Mouse (Mus musculus) embryonic facial prominence, embryonic 13.5 days (tissue): ENCODE measurements around the gene Ccr1. TPM values are rescaled to one million over a fixed set of nuclear protein-coding genes. Genes with fewer than 3 reads are reported as not detected.
"Not testable (repeated sequence)": the region's sequence is repeated elsewhere in the genome, so short reads cannot be mapped to it uniquely, and the experiment has no call there.

Experiments
- ATAC-seq: fragments of 200-750 bp; cut with Nextera tagmentation; 2 replicates; pipeline ENCODE4 v1.8.0; 2017; ENCODE audit warnings: low read depth; ENCODE audit not compliant: insufficient number of reproducible peaks, insufficient read depth, low FRiP score, low TSS enrichment
- H3K27ac ChIP-seq: fragments of 300-500 bp; sonication (generic); 2 replicates; pipeline ENCODE4 v1.5.1; 2015; ENCODE audit warnings: moderate library complexity, mild to moderate bottlenecking, inconsistent platforms
- H3K27me3 ChIP-seq: fragments of 300-500 bp; sonication (generic); 2 replicates; pipeline ENCODE4 v1.6.1; 2015; ENCODE audit warnings: mild to moderate bottlenecking, inconsistent platforms
- H3K36me3 ChIP-seq: fragments of 300-500 bp; sonication (generic); 2 replicates; pipeline ENCODE4 v1.6.1; 2015; ENCODE audit warnings: mild to moderate bottlenecking, inconsistent platforms
- H3K4me1 ChIP-seq: fragments of 300-500 bp; sonication (generic); 2 replicates; pipeline ENCODE4 v1.6.1; 2015; ENCODE audit warnings: inconsistent platforms
- H3K4me2 ChIP-seq: fragments of 300-500 bp; sonication (generic); 2 replicates; pipeline ENCODE4 v1.6.1; 2015; ENCODE audit warnings: moderate library complexity, mild to moderate bottlenecking, inconsistent platforms
- H3K4me3 ChIP-seq: fragments of 300-500 bp; sonication (generic); 2 replicates; pipeline ENCODE4 v1.5.1; 2015; ENCODE audit warnings: mild to moderate bottlenecking, inconsistent platforms
- H3K9ac ChIP-seq: fragments of 300-500 bp; sonication (generic); 2 replicates; pipeline ENCODE4 v1.6.1; 2015; ENCODE audit warnings: mild to moderate bottlenecking, inconsistent platforms
- H3K9me3 ChIP-seq: fragments of 300-500 bp; sonication (generic); 2 replicates; pipeline ENCODE4 v1.6.1; 2016; ENCODE audit warnings: inconsistent platforms
- WGBS: fragments of 180-500 bp; shearing (Covaris S2); methylation state at CpG from one replicate; pipeline ENCODE4 v1.1.7; 2015; ENCODE audit warnings: mixed read lengths; 5-methylcytosine and 5-hydroxymethylcytosine counted together
- polyA plus RNA-seq: library from polyadenylated mRNA; unstranded; fragments of >200 nt; fragmentation: Nextera tagmentation; extraction: Ambion mirVana; gene quantifications from 2 replicates; pipeline ENCODE4 v1.2.1, GENCODE M21; 2015

The Ccr1 gene
- polyA plus RNA-seq, 1 experiment from 2014 or later = 1.9 TPM

DNA sequence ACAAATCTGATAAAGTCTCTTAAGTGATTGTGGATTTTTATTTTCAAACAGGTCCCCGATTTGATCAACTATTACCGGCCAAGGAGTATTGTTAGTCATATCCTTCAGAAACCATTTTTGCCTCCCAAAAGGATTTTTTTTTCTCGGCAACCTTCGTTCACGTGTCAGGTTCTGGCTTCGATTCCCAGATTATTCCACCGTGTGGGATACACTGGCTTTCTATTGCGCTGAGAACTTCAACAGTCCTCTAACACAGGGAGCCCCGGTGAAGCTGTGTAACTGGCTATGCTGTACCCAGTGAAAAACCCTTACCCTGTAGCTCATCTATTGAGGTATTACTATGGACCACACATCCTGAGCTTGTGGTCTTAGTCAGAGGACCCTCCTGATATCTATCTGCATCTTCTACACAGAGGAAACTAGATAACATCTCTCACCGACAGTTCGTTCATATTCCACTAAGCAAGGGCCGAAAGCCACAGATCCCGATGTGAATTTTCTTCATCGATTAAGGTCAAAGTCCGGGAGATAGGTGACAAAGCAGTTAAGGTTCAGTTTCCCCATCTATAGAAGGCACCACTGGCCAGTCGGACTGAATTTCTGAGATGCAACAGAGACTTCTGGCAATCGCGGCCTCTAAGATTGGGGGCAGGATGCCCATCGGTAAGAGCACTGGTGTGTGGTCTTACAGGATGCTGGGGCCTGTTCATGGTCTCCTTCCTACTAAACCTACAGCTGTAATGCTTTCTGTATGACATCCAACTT lies 35.4 kb downstream of the Ccr1 start:
- 90% methylated on average over 19 of the region's 19 CpGs for WGBS

DNA sequence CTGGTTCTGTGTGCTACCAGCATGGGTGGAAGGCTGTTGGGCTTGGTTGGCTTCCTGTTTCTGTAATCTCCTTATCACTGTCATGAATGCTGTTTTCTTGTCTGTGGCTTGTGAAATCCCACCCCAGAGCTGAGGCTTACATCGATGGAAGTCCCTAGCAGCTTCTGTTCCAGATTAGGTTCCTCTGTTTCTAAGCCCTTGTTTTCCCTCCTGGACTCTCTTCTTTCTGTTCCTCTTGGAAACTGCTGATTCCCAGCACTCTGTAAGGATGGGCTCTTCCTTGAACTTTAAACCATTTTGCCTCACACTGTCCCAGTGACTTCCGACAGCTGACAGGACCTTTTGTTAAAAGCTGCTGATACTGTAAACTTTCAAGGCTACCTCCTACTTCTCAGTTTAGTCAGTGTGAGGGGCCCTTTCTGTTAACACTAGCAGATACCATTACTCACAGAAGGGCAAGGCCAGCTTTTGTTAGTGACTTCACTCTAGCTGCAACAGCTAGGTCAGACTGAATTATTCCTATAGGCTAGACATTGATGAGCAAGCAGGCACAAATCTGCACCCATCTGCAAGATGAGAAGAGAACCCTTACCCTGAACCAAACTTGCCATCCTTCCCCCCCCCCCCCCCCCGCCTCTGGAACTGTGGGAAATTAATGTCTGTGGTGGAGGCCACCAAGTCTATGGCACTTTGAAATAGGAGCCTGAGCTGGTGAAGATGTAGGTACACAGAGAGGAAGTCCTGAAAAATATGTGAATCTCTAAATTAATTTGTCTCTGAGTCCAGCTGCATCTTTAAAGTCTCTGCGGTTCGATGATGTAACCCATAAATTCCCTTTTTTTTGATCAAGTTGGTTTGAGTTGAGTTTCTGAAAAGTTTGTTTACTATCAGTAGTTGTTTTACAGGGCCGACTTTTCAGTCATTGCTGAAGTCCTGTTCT lies 36.5 kb downstream of the Ccr1 start:
- H3K27me3 ChIP-seq = no peaks in the 10 kb centered on the region
- H3K36me3 ChIP-seq = no peaks in the 10 kb centered on the region
- no peak for ATAC-seq
- no peak overlapping the region for H3K4me3 ChIP-seq
- no peak overlapping the region for H3K9ac ChIP-seq
- H3K9me3 ChIP-seq = no peaks in the 10 kb centered on the region
- no peak overlapping the region for H3K4me2 ChIP-seq
- 66% methylated on average over 6 of the region's 6 CpGs for WGBS
- H3K27ac ChIP-seq = no peak overlapping the region
- peaks cover 15% of the 10 kb centered on the region for H3K4me1 ChIP-seq

More for the DNA sequence above, 35.4 kb downstream of the Ccr1 start:
- Histone ChIP-seq H3K27me3 (no peaks in the 10 kb centered on the region), H3K4me2 (no peak overlapping the region), H3K9me3 (no peaks in the 10 kb centered on the region), H3K36me3 (no peaks in the 10 kb centered on the region), H3K9ac (no peak overlapping the region), H3K4me1 (peaks cover 4% of the 10 kb centered on the region), H3K27ac (no peak overlapping the region), H3K4me3 (no peak overlapping the region)
- ATAC-seq = no peak

DNA sequence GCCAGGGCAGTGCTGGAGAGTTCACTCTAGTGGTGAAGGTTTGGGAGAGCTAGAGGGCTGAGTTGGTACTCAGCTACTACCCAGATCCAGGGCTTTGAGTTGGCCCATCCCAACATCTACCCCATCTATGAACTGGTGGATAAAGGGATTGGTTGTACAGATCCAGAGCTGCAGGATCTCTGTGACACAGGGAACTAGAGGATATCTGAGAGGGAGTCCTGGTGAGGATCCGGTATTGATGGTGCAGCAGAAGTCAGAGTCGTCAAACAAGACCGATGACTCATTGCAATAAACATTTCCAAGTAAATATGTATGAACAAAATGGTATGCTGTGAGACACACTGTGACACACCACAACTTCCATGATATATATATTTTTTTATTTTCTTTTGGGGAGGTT lies 37.6 kb downstream of the Ccr1 start:
- WGBS = 89% methylated on average over 3 of the region's 3 CpGs
- ATAC-seq = no peak

GRCm38 (mm10) chr9:123930476-123930875 lies 38.0 kb downstream of the Ccr1 start:
- Histone ChIP-seq H3K9ac (no peak overlapping the region), H3K27me3 (no peaks in the 10 kb centered on the region), H3K27ac (no peak overlapping the region), H3K4me1 (peaks cover 19% of the 10 kb centered on the region), H3K4me2 (no peak overlapping the region), H3K36me3 (no peaks in the 10 kb centered on the region), H3K4me3 (no peak overlapping the region), H3K9me3 (no peaks in the 10 kb centered on the region)
- WGBS = 84% methylated on average over 3 of the region's 3 CpGs
- no peak for ATAC-seq

More for the DNA sequence above, 37.6 kb downstream of the Ccr1 start:
- H3K4me2 ChIP-seq = no peak overlapping the region
- H3K9me3 ChIP-seq = no peaks in the 10 kb centered on the region
- H3K4me3 ChIP-seq = no peak overlapping the region
- no peak overlapping the region for H3K27ac ChIP-seq
- H3K27me3 ChIP-seq = no peaks in the 10 kb centered on the region
- H3K9ac ChIP-seq = no peak overlapping the region
- H3K4me1 ChIP-seq = peaks cover 15% of the 10 kb centered on the region
- no peaks in the 10 kb centered on the region for H3K36me3 ChIP-seq

GRCm38 (mm10) chr9:123929936-123930335 lies 38.6 kb downstream of the Ccr1 start:
- Histone ChIP-seq H3K9ac (no peak overlapping the region), H3K4me1 (peaks cover 19% of the 10 kb centered on the region), H3K4me3 (no peak overlapping the region), H3K36me3 (no peaks in the 10 kb centered on the region), H3K27ac (no peak overlapping the region), H3K27me3 (no peaks in the 10 kb centered on the region), H3K4me2 (no peak overlapping the region), H3K9me3 (no peaks in the 10 kb centered on the region)
- WGBS = 80% methylated on average over 4 of the region's 4 CpGs
- ATAC-seq = no peak

- H3K4me2 ChIP-seq = 0 out of 2 replicates have a peak overlapping the region, but pooled peaks have one; percentile 0
- no peak overlapping the region for H3K9ac ChIP-seq
- peaks cover 19% of the 10 kb centered on the region for H3K4me1 ChIP-seq
- no peak overlapping the region for H3K4me3 ChIP-seq
- no peaks in the 10 kb centered on the region for H3K36me3 ChIP-seq
- H3K27ac ChIP-seq = no peak overlapping the region
- H3K27me3 ChIP-seq = peaks cover 8% of the 10 kb centered on the region
- H3K9me3 ChIP-seq = no peaks in the 10 kb centered on the region
- WGBS = 36% methylated on average over 8 of the region's 8 CpGs
- ATAC-seq = no peak
Observed at GRCm38 (mm10) chr9:123928759-123929246, 39.7 kb downstream of the Ccr1 start.

DNA sequence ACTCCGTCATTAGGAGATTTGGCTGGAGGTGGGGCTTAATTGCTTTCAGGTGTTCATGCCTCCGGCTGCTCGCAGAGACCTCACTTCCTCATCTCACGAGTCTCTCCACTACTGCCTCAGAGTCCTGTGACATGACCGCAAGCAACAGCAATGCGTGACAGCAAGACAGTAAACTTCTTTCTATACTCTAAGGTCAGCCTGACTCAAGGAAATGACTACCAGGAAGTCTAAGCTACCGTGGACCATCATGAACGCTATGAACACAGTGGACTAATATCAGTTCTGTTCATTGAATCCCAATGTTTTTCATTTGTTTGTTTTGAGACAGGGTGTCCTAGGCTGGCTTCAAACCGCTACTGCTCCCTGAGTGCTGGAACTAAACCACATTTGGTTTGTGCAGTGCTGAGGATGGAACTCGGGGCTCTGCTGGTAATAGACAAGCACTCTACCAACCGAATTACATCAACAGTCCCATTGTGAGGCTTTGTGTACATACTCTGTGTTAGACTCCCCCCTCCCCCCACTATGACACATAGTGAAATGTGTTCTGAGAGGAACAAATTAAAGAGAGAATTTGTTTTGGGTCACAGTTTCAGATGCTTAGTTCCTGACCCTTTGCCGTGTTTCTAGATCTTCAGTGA lies 40.3 kb downstream of the Ccr1 start:
- Histone ChIP-seq H3K27ac (no peak overlapping the region), H3K27me3 (peaks cover 14% of the 10 kb centered on the region), H3K9ac (no peak overlapping the region), H3K4me2 (0 out of 2 replicates have a peak overlapping the region, but pooled peaks have one; percentile 0), H3K36me3 (no peaks in the 10 kb centered on the region), H3K9me3 (no peaks in the 10 kb centered on the region), H3K4me1 (peaks cover 25% of the 10 kb centered on the region), H3K4me3 (no peak overlapping the region)
- WGBS = 32% methylated on average over 12 of the region's 12 CpGs
- ATAC-seq = no peak

DNA sequence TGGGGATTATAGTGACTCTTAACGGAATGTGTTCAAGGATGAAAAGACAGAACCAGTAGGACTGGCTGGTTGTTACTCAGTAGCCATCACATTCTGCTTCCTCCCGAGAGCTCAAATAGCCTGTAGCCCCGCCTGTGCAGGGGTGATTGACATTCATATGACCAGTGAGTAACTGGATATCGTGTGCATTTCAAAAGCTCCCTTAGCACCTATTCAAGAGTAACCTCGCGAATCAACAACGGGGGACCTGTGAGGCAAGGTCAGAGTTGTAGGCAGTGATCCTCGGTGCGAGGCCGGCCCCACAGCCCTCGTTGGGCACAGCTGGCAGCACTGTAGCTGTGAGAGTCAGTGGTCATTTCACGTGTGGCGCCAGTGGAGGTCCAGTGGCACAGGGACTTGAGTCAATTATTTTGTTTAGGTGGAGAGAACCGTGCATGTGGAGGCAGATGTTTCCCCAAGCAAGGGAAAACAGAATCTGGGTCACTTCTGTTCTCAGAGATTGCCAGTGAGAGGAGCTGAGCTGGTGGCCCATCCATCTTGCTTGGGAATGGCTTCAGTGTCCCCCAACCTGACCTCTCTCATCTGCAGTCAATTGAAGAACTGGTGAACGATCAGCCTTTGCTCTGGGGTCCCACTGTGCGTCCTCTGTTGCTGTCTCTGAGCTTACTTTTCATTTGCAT lies 41.1 kb downstream of the Ccr1 start:
- Histone ChIP-seq H3K27me3 (peaks cover 17% of the 10 kb centered on the region), H3K4me3 (no peak overlapping the region), H3K27ac (no peak overlapping the region), H3K36me3 (no peaks in the 10 kb centered on the region), H3K9ac (0 out of 2 replicates have a peak overlapping the region, but pooled peaks have one; percentile 21), H3K4me2 (0 out of 2 replicates have a peak overlapping the region, but pooled peaks have one; percentile 0), H3K9me3 (no peaks in the 10 kb centered on the region), H3K4me1 (peaks cover 28% of the 10 kb centered on the region)
- 32% methylated on average over 16 of the region's 16 CpGs for WGBS
- ATAC-seq = no peak

DNA sequence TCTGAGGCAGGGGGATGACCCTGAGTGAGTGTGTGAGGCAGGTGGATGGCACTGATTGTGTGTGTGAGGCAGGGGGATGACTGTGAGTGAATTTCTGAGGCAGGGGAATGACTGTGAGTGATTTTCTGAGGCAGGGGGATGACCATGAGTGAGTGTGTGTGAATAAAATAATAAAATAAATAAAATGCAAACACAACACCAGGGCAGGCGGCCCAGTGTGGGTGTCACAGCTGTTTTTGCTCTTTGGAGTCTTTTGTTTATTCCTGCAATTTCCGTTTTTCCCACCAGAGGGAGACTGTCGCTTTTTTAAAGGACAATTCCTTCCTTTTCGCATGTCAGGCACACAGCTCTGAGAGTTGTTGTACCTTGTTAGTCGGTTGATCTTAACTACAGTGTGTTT lies 42.5 kb downstream of the Ccr1 start:
- H3K27ac ChIP-seq, H3K9me3 ChIP-seq, H3K4me2 ChIP-seq, H3K9ac ChIP-seq, ATAC-seq, H3K36me3 ChIP-seq: not testable (repeated sequence)
- Histone ChIP-seq H3K4me1 (peaks cover 28% of the 10 kb centered on the region), H3K27me3 (peaks cover 17% of the 10 kb centered on the region), H3K4me3 (peak overlapping the region; percentile 57; the same call in 1 of the 2 replicates)
- WGBS = 5% methylated on average over 5 of the region's 5 CpGs

GRCm38 (mm10) chr9:123925101-123925946 lies 43.2 kb downstream of the Ccr1 start:
- Histone ChIP-seq H3K9ac (peak overlapping the region; percentile 75), H3K4me2 (peak overlapping the region; percentile 78), H3K36me3 (no peaks in the 10 kb centered on the region), H3K27me3 (peaks cover 17% of the 10 kb centered on the region), H3K4me3 (peak overlapping the region; percentile 57), H3K4me1 (peaks cover 28% of the 10 kb centered on the region), H3K27ac (peak overlapping the region; percentile 83), H3K9me3 (no peaks in the 10 kb centered on the region)
- WGBS = 3% methylated on average over 44 of the region's 44 CpGs
- peak; percentile 83 for ATAC-seq
